Mouse (Mus musculus): ENCODE results near the gene Sgcd.
"Not testable (repeated sequence)": the region's sequence is repeated elsewhere in the genome, so short reads cannot be mapped to it uniquely, and the experiment has no call there.

Gene Sgcd

GRCm38 (mm10) chr11:47524845-47525244 is 463.9 kb downstream of the Sgcd start:
- ChIA-PET POLR2A (no interaction called here), CTCF (no interaction called here)

GRCm38 (mm10) chr11:47508047-47508446 is 480.7 kb downstream of the Sgcd start:
- CTCF ChIA-PET = interaction anchor here in 1 of 4 experiments (0.7 kb wide), 1 partner anchor 1577 kb away, joined by 3 read pairs; no protein-coding TSS in a partner anchor
- POLR2A ChIA-PET = no interaction called here

GRCm38 (mm10) chr11:47503236-47503635 is 485.5 kb downstream of the Sgcd start:
- CTCF ChIA-PET, POLR2A ChIA-PET: not testable (repeated sequence)

- CTCF ChIA-PET = no interaction called here
- POLR2A ChIA-PET = interaction anchor here in 1 of 4 experiments (0.6 kb wide), 1 partner anchor 216 kb away, joined by 3 read pairs; no protein-coding TSS in a partner anchor
Observed at GRCm38 (mm10) chr11:47473493-47474230, 515.1 kb downstream of the Sgcd start.

GRCm38 (mm10) chr11:47460700-47461099 is 528.1 kb downstream of the Sgcd start:
- CTCF ChIA-PET, POLR2A ChIA-PET: not testable (repeated sequence)

- ChIA-PET POLR2A (no interaction called here), CTCF (no interaction called here)
Observed at GRCm38 (mm10) chr11:47460149-47460548, 528.6 kb downstream of the Sgcd start.

- ChIA-PET CTCF (interaction anchor here in 1 of 4 experiments (0.5 kb wide), 1 partner anchor 295 kb away, joined by 4 read pairs; no protein-coding TSS in a partner anchor), POLR2A (no interaction called here)
Observed at GRCm38 (mm10) chr11:47459214-47459613, 529.6 kb downstream of the Sgcd start.

GRCm38 (mm10) chr11:47447790-47448189 is 541.0 kb downstream of the Sgcd start:
- ChIA-PET POLR2A (interaction anchor here in 2 of 4 experiments (0.6 to 0.7 kb wide), 2 partner anchors 77 to 126 kb away, joined by 3 to 5 read pairs; no protein-coding TSS in a partner anchor), CTCF (interaction anchor here in 1 of 4 experiments (0.6 kb wide), 1 partner anchor 10 kb away, joined by 6 read pairs; no protein-coding TSS in a partner anchor)

- CTCF ChIA-PET = no interaction called here
- POLR2A ChIA-PET = no interaction called here
Observed at GRCm38 (mm10) chr11:47446337-47446736, 542.4 kb downstream of the Sgcd start.

GRCm38 (mm10) chr11:47445683-47446082 is 543.1 kb downstream of the Sgcd start:
- POLR2A ChIA-PET = no interaction called here
- CTCF ChIA-PET = no interaction called here

- CTCF ChIA-PET = no interaction called here
- POLR2A ChIA-PET = no interaction called here
Observed at GRCm38 (mm10) chr11:47442266-47442665, 546.5 kb downstream of the Sgcd start.

GRCm38 (mm10) chr11:47399607-47400006 is 589.2 kb downstream of the Sgcd start:
- ChIA-PET CTCF (no interaction called here), POLR2A (no interaction called here)

GRCm38 (mm10) chr11:47390798-47391197 is 598.0 kb downstream of the Sgcd start:
- CTCF ChIA-PET, POLR2A ChIA-PET: not testable (repeated sequence)

- ChIA-PET CTCF (no interaction called here), POLR2A (no interaction called here)
Observed at GRCm38 (mm10) chr11:47389327-47389726, 599.4 kb downstream of the Sgcd start.

GRCm38 (mm10) chr11:47387726-47388125 is 601.0 kb downstream of the Sgcd start:
- POLR2A ChIA-PET = no interaction called here
- CTCF ChIA-PET = no interaction called here

- POLR2A ChIA-PET = no interaction called here
Observed at GRCm38 (mm10) chr11:47386136-47386535, 602.6 kb downstream of the Sgcd start.

GRCm38 (mm10) chr11:47379630-47379958 is 609.2 kb downstream of the Sgcd start:
- POLR2A ChIA-PET = no interaction called here
- CTCF ChIA-PET = interaction anchor here in 1 of 4 experiments (0.5 to 0.6 kb wide), 3 partner anchors 83 to 1410 kb away, joined by 3 read pairs; no protein-coding TSS in a partner anchor

More at GRCm38 (mm10) chr11:47386136-47386535, 602.6 kb downstream of the Sgcd start:
- CTCF ChIA-PET = no interaction called here

GRCm38 (mm10) chr11:47378843-47379629 is 609.7 kb downstream of the Sgcd start:
- POLR2A ChIA-PET = interaction anchor here in 2 of 4 experiments (0.5 to 0.7 kb wide), 3 partner anchors 301 to 1440 kb away, joined by 3 to 5 read pairs (median 3); no protein-coding TSS in a partner anchor
- CTCF ChIA-PET = interaction anchor here in 1 of 4 experiments (0.5 to 0.6 kb wide), 3 partner anchors 82 to 1411 kb away, joined by 3 read pairs; no protein-coding TSS in a partner anchor

- ChIA-PET POLR2A (no interaction called here), CTCF (interaction anchor here in 1 of 4 experiments (0.7 kb wide), 1 partner anchor 1067 kb away, joined by 3 read pairs; no protein-coding TSS in a partner anchor)
Observed at GRCm38 (mm10) chr11:47377421-47377820, 611.3 kb downstream of the Sgcd start.

GRCm38 (mm10) chr11:47376915-47377314 is 611.9 kb downstream of the Sgcd start:
- ChIA-PET POLR2A (no interaction called here), CTCF (no interaction called here)

- ChIA-PET CTCF (no interaction called here), POLR2A (no interaction called here)
Observed at GRCm38 (mm10) chr11:47371616-47372015, 617.2 kb downstream of the Sgcd start.

Measured in embryonic stem cell, embryonic (primary cell).